Mouse (Mus musculus): Measurements from ENCODE around the gene Heg1. TPM values are rescaled to one million over a fixed set of nuclear protein-coding genes. Genes with fewer than 3 reads are reported as not detected.
A peak's percentile ranks its signal among the peaks of the same experiment; 100 is the strongest.

Heg1 gene
- 10 to 100 TPM; 54.7 to 72.6 TPM for total RNA-seq (2021)
- long read RNA-seq, experiment 1, full-length matches to known transcripts, result 2 of 33 reads
- long read RNA-seq, experiment 1, partial matches to known transcripts, result 12 of 33 reads
- long read RNA-seq, experiment 1, other reads (novel, unspliced or antisense), result 19 of 33 reads
- long read RNA-seq, experiment 2, full-length matches to known transcripts, result 1 of 19 reads
- long read RNA-seq, experiment 2, partial matches to known transcripts, result 4 of 19 reads
- long read RNA-seq, experiment 2, other reads (novel, unspliced or antisense), result 14 of 19 reads

GRCm38 (mm10) chr16:33684162-33684702 is at the start of gene Heg1:
Gene Heg1, plus strand, starts transcription at chr16:33684370.
- peak; percentile 82 for DNase-seq

DNA sequence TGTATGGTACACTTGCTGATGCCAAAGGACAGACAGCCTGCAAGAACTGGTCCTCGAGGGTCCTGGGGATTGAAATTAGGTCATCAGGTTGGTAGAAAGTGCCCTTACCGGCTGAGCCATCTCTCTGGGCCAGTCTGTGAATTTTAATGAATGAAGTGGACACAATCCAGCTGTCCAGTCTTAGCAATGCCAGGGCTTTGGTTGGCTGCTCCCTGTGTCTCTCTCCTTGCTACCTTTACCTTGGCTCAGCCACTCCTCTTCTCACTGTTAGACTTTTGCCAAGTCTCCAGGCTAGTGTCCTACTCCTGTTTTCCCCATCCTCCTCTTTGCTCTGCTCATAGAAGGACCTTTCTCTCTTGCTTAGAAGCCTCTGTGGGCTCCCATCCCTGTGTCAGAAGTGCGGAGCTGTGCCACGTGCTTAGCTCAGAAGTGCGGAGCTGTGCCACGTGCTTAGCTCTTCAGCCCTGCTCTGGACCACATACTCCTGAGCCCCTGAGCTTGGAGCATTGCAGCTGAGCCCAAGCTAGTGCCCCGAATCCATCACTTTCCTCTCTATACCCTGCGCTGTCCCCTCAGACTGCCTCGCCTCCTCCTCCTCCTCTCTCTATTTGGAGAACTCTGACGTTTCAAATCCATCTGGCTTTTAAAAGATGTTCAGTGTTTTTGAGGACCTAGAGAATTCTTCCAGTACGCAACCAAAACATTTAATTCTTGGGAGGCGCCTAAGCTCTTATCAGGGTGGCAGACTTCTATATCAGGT is 48.2 kb upstream of the Heg1 start:
- DNase-seq, result no peak

- DNase-seq, result no peak
Measured at GRCm38 (mm10) chr16:33641779-33642178, 42.4 kb upstream of the Heg1 start.

DNA sequence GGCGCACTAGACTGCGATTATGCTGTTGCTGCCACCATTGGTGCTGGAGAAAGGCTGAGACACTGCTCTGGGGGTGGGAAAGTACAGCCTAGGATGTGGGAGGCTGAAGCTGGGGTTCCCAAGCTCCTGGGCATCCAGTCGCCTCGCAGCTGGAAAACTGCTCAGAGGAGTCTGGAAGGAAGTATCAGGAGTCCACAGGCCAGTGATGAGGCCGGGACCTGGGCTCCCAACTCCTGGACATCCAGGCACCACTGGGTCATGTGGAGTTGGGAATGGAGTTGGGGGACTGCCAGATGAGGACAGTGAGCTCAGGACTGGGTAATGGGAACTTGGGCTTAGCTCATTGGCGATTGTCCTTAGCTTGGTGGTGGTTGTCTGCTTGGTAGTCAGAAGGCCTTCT is 31.1 kb upstream of the Heg1 start:
- DNase-seq, result no peak

GRCm38 (mm10) chr16:33655443-33655842 is 28.7 kb upstream of the Heg1 start:
- no peak for DNase-seq

DNA sequence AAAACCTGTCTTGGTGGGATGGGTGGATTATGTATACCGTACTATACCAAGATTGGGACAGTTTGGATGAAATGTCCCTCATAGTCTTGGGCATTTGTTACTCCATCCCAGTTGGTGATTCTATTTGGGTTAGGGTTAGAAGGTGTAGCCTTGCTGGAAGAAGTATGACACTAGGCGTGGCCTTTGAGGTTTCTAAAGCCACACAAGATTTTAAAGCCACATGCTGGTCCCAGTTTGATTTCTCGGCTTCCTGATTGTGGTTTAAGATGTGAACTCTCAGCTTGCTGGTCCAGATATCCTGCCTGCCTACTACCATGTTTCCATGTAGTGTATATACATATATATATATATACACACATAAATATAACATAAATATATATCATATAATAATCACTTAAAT is 27.0 kb upstream of the Heg1 start:
- no peak for DNase-seq

GRCm38 (mm10) chr16:33658121-33658520 is 26.0 kb upstream of the Heg1 start:
- no peak for DNase-seq

- no peak for DNase-seq
Measured at GRCm38 (mm10) chr16:33659521-33659920, 24.6 kb upstream of the Heg1 start.

DNA sequence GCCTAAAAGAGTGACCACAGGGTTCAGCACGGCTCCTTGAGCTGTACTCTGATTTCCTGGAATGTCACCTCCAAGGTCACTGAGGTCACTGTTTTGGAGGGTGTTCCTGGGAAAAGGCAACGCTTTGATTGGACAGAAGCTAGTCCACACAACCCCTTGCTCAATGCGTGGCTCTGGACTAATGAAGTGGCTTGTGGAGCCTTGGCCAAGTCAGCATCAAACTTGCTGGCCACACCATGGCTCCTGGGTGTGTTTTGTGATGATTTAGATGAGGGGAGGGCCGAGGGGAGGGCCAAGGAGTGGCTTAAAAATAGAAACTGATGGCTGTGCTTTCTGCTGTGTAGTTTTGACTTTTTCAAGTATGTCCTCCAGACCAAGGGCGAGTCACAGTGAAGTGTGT is 24.0 kb upstream of the Heg1 start:
- DNase-seq, result no peak

- DNase-seq, result no peak
Measured at GRCm38 (mm10) chr16:33662841-33663240, 21.3 kb upstream of the Heg1 start.

GRCm38 (mm10) chr16:33666226-33666625 is 17.9 kb upstream of the Heg1 start:
- DNase-seq, result no peak

DNA sequence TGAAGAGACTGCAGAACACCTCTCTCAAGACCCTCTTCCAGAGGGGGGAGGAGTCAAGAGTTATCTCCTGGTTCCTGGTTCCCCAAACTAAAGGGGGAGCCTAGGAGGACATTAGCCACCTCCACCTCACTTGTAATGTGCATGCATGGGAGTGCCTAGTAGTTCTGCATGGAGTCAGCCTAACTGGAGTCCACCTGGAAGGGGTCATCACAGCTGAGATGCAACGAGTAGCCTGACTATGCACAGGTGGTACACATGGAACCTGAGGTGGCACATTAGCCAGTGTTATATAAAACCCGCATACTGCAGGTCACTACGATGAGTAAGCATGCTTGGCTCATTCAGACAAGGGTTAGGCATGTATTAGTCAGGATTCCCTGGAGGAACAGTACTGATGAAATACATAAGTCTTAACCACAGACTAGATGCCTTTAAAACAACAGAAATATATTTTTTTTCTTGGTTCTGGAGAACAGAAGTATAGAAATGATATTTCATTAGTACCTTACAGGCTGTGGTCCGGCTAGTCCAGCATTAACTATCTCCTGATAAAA is 17.1 kb upstream of the Heg1 start:
- no peak for DNase-seq

DNA sequence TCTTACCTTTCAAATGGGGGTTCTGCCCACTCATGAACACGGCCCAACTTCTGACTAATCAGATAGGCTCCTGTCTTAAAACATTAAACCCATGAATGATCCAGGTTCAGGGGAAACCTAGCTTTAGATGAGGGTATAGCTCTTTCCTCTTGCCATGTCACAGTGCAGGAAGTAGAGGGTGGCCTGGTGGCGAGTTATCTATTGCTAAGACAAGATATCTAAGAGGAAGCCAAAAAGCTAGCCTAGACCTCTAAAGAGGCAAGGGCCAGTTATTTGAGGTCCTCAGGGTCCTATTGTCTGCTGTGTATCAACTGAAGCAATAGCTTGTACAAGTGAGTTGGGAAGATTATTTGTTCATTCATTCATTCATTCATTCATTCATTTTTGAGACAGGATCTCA is 15.7 kb upstream of the Heg1 start:
- DNase-seq, result no peak

DNA sequence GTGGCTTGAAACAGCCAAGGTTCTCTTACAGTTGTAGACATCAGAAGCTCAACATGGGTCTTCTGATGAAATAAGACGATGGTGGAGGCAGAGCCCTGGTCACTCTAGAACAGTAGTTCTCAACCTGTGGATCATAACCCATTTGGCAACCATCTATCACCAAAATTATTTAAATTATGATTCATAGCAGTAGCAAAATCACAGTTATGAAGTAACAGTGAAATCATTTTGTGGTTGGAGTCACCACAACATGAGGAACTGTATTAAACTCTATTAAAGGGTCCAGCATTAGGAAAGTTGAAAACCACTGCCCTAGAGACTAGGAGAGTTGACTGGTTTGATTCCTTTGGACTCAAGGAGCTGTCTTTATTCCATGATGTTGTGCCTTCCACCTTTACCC is 15.1 kb upstream of the Heg1 start:
- DNase-seq, result no peak

DNA sequence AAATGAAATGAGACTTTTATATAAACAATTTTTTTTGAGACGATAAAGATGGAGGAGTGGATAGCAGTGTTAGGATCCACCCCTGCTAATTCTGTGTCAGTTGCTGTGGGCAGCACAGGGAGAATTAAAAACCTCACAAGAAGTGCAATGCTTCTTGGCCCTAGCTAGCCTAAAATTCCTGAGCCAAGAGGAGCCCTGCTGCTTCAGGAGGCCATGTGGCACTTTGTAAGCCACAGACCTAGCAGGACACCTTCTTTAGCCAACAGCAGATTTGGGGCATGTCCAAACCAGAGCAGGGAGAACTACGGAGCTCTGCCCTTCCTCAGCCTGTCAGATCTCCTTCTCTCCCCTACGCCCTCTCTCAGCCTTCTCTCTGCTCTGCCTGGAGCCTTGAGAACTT is 13.8 kb upstream of the Heg1 start:
- no peak for DNase-seq

DNA sequence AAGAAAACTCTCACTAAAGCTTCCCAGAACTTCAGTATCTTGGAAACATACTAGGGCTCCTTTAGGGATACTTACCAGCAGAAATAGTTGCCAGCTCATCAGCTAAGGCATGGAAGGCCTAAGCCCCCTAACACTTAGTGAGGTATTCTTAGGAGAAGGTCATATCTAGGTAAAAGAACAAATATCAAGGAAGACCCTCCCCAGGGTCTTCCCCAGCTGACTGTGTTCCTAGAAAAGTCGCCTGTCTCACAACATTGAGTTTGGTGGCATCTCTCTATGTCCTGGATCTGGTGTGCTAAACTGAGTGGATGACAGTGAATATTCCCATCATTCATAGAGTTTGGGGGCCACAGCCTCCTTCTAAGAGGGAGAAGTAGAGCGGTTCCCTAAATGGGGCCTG is 13.2 kb upstream of the Heg1 start:
- no peak for DNase-seq

DNA sequence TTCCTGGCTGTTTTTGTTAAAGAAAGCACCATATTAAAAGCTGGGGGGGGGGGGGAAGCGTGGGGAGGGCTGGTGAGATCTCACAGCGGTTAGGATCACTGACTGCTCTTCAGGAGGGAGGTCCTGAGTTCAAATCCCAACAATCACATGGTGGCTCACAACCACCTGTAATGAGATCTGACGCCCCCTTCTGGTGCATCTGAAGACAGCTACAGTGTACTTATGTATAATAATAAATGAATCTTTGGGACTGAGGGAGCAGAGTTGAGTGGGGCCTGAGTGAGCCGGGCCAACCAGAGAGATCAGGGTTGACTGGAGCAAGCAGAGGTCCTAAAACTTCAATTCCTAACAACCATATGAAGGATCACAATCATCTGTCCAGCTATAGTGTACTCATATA is 12.0 kb upstream of the Heg1 start:
- DNase-seq, result no peak

GRCm38 (mm10) chr16:33672643-33673042 is 11.5 kb upstream of the Heg1 start:
- no peak for DNase-seq

GRCm38 (mm10) chr16:33673530-33674109 is 10.6 kb upstream of the Heg1 start:
- peak; percentile 48 for DNase-seq

GRCm38 (mm10) chr16:33675151-33675847 is 8.9 kb upstream of the Heg1 start:
- DNase-seq, result no peak

DNA sequence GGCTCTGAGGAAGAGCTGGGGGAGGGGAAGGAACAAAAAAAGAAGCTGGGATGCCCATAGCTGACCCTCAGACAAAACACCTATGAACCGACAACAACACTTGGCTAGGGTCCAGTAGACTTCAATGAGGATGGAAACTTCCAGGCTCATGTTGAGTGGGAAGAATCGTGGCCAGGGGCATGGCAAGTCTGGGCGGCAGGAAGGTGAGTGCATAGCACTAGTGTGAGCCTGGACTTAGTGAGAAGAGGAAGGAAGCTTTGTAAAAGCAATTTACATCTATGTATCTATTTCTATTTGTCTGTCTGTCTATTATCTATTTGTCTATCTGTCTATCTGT is 8.4 kb upstream of the Heg1 start:
- DNase-seq, result no peak
